Mouse (Mus musculus) liver, embryonic 13.5 days (tissue): ENCODE measurements around the gene Sprr2j-ps. TPM values are rescaled to one million over a fixed set of nuclear protein-coding genes. Genes with fewer than 3 reads are reported as not detected.

ENCODE experiments used
- ATAC-seq: fragments of 200-750 bp; cut with Nextera tagmentation; 2 replicates; pipeline ENCODE4 v1.8.0; 2017; ENCODE audit warnings: low read depth, mild to moderate bottlenecking, moderate number of reproducible peaks, moderate library complexity
- DNase-seq: peaks from one replicate; pipeline ENCODE4 v3.0.0; 2022
- H3K27ac ChIP-seq: fragments of 300-500 bp; sonication (generic); 2 replicates; pipeline ENCODE4 v1.5.1; 2015; ENCODE audit warnings: moderate library complexity, mild to moderate bottlenecking, inconsistent platforms
- H3K27me3 ChIP-seq: fragments of 300-500 bp; sonication (generic); 2 replicates; pipeline ENCODE4 v1.6.1; 2015; ENCODE audit warnings: mild to moderate bottlenecking, inconsistent platforms
- H3K36me3 ChIP-seq: fragments of 300-500 bp; sonication (generic); 2 replicates; pipeline ENCODE4 v1.6.1; 2015; ENCODE audit warnings: mild to moderate bottlenecking, inconsistent platforms
- H3K4me1 ChIP-seq: fragments of 300-500 bp; sonication (generic); replicated peaks from 2 replicates; pipeline ENCODE4 v1.6.1; 2015; ENCODE audit warnings: inconsistent platforms
- H3K4me2 ChIP-seq: fragments of 300-500 bp; sonication (generic); 2 replicates; pipeline ENCODE4 v1.6.1; 2015; ENCODE audit warnings: inconsistent platforms, mild to moderate bottlenecking, moderate library complexity
- H3K4me3 ChIP-seq: fragments of 300-500 bp; sonication (generic); replicated peaks from 2 replicates; pipeline ENCODE4 v1.5.1; 2015; ENCODE audit warnings: mild to moderate bottlenecking, inconsistent platforms
- H3K9ac ChIP-seq: fragments of 300-500 bp; sonication (generic); 2 replicates; pipeline ENCODE4 v1.6.1; 2015; ENCODE audit warnings: mild to moderate bottlenecking, inconsistent platforms
- H3K9me3 ChIP-seq: fragments of 300-500 bp; sonication (generic); replicated peaks from 2 replicates; pipeline ENCODE4 v1.6.1; 2016; ENCODE audit warnings: inconsistent platforms
- WGBS: fragments of 180-500 bp; shearing (Covaris S2); methylation state at CpG from one replicate; pipeline ENCODE4 v1.1.7; 2015; ENCODE audit not compliant: insufficient replicate concordance; 5-methylcytosine and 5-hydroxymethylcytosine counted together
- polyA plus RNA-seq: library from polyadenylated mRNA; unstranded; fragments of >200 nt; fragmentation: Nextera tagmentation; extraction: Ambion mirVana; gene quantifications from 2 replicates; pipeline ENCODE4 v1.2.1, GENCODE M21; 2015

The Sprr2j-ps gene
- polyA plus RNA-seq: not detected in 2 replicates

DNA sequence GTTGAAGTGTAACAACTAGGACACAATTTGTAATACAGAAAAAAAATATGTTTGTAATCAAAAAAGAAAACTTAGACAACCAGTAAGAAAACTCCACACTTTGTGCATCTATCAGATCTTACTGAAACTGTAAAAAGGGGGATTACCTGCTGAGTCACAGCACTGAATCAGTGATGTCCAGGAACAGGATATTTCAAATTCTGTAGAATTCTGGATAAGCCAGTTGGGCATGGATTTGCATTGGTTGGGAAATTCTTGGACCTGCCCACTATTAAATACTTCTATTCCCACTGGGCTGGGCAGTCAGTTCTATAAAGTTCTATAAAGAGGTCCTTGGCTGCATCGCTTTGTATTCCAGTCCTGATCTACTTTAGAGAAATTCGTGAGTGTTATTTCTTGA lies at the start of gene Sprr2j-ps:
Gene Sprr2j-ps (plus strand): TSS at position 301 of the 400 bp plus-strand sequence.
- 64% methylated on average over 2 of the region's 2 CpGs for WGBS
- no peak within 1 kb of the TSS for H3K4me2 ChIP-seq
- no peak for ATAC-seq

DNA sequence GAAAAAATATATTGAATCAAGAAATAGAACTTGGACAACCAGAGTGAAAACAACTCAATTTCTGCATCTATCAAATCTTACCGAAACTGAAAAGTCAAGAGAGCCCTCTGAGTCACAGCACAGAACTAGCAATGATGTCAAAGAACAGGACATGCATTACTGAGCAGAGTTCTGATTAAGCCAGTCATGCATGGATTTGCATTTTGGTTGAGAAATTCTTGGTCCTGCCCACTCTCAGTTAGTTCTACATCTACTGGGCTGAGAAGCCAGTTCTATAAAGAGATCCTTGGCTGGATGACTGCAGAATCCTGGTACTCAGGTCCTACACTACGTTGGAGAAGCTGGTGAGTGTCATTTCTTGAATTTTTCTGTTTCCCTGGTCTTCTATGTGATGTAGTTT lies 44.3 kb upstream of the Sprr2j-ps start:
- no peak overlapping the region for H3K4me2 ChIP-seq
- no peak overlapping the region for H3K4me3 ChIP-seq
- WGBS: 48% methylated on average over 2 of the region's 2 CpGs
- H3K27ac ChIP-seq: no peak overlapping the region
- H3K4me1 ChIP-seq: no peaks in the 10 kb centered on the region
- no peaks in the 10 kb centered on the region for H3K27me3 ChIP-seq
- H3K9ac ChIP-seq: no peak overlapping the region
- DNase-seq (no peak), ATAC-seq (no peak)
- no peaks in the 10 kb centered on the region for H3K9me3 ChIP-seq
- H3K36me3 ChIP-seq: no peaks in the 10 kb centered on the region

More for the DNA sequence above, at the start of gene Sprr2j-ps:
- Histone ChIP-seq H3K9me3 (no peaks in the 10 kb centered on the region), H3K36me3 (no peaks in the 10 kb centered on the region), H3K9ac (no peak within 1 kb of the TSS), H3K4me3 (no peak within 1 kb of the TSS), H3K27me3 (no peaks in the 10 kb centered on the region), H3K4me1 (no peaks in the 10 kb centered on the region), H3K27ac (no peak within 1 kb of the TSS)
- no peak for DNase-seq

- H3K4me1 ChIP-seq: no peaks in the 10 kb centered on the region
- H3K27ac ChIP-seq: no peak within 1 kb of the TSS
- H3K9me3 ChIP-seq: no peaks in the 10 kb centered on the region
- no peak within 1 kb of the TSS for H3K4me3 ChIP-seq
- no peaks in the 10 kb centered on the region for H3K27me3 ChIP-seq
- H3K9ac ChIP-seq: no peak within 1 kb of the TSS
- no peak within 1 kb of the TSS for H3K4me2 ChIP-seq
- 39% methylated on average over 1 of the region's 1 CpGs for WGBS
- ATAC-seq (no peak), DNase-seq (no peak)
- H3K36me3 ChIP-seq: no peaks in the 10 kb centered on the region
Observed at GRCm38 (mm10) chr3:92385385-92385784, 32.5 kb upstream of the Sprr2j-ps start, which contains the start of gene Sprr2h. Gene Sprr2h, plus strand, starts transcription at chr3:92385685.

- ATAC-seq (no peak), DNase-seq (no peak)
- H3K27me3 ChIP-seq: no peaks in the 10 kb centered on the region
Observed at GRCm38 (mm10) chr3:92394301-92394700, 23.6 kb upstream of the Sprr2j-ps start.

GRCm38 (mm10) chr3:92407691-92408090 lies 10.2 kb upstream of the Sprr2j-ps start, which contains the start of gene Sprr2i:
Gene Sprr2i, plus strand, starts transcription at chr3:92407991.
- no peak within 1 kb of the TSS for H3K27ac ChIP-seq
- 67% methylated on average over 2 of the region's 2 CpGs for WGBS
- no peaks in the 10 kb centered on the region for H3K27me3 ChIP-seq
- H3K4me2 ChIP-seq: no peak within 1 kb of the TSS
- H3K36me3 ChIP-seq: no peaks in the 10 kb centered on the region
- H3K4me3 ChIP-seq: no peak within 1 kb of the TSS
- ATAC-seq: no peak
- H3K9me3 ChIP-seq: no peaks in the 10 kb centered on the region
- H3K4me1 ChIP-seq: no peaks in the 10 kb centered on the region
- DNase-seq: no peak
- H3K9ac ChIP-seq: no peak within 1 kb of the TSS

More at GRCm38 (mm10) chr3:92394301-92394700, 23.6 kb upstream of the Sprr2j-ps start:
- no peak overlapping the region for H3K9ac ChIP-seq
- 24% methylated on average over 1 of the region's 1 CpGs for WGBS
- H3K4me3 ChIP-seq: no peak overlapping the region
- H3K27ac ChIP-seq: no peak overlapping the region
- no peak overlapping the region for H3K4me2 ChIP-seq
- H3K9me3 ChIP-seq: no peaks in the 10 kb centered on the region
- H3K4me1 ChIP-seq: no peaks in the 10 kb centered on the region
- H3K36me3 ChIP-seq: no peaks in the 10 kb centered on the region

GRCm38 (mm10) chr3:92429323-92429722 lies 11.4 kb downstream of the Sprr2j-ps start, which contains the start of gene Gm9774:
Gene Gm9774, minus strand, starts transcription at chr3:92429423.
- Histone ChIP-seq H3K9ac (no peak within 1 kb of the TSS), H3K27ac (no peak within 1 kb of the TSS), H3K9me3 (no peaks in the 10 kb centered on the region), H3K4me1 (no peaks in the 10 kb centered on the region), H3K4me2 (no peak within 1 kb of the TSS), H3K4me3 (no peak within 1 kb of the TSS), H3K36me3 (no peaks in the 10 kb centered on the region), H3K27me3 (no peaks in the 10 kb centered on the region)
- 68% methylated on average over 6 of the region's 6 CpGs for WGBS
- no peak for DNase-seq
- ATAC-seq: no peak

DNA sequence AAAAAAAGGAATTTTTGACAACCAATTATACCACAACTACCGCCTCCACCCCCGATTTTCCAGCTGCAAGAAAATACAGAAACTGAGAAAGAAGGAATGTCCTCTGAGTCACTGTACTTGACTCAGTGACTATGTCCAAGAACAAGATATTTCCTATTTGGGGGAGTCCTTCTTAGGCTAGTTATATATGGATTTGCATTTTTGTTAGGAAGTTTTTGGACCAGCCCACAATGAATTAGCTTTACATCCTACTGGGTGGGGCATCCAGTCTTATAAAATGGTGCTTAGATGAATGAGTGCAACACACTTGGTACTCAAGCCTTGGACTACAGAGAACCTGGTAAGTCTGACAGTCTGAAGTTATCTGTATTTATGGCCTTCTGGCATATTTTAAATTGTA lies 14.4 kb downstream of the Sprr2j-ps start, which contains the start of gene Sprr2k:
Gene Sprr2k (plus strand): TSS at position 301 of the 400 bp plus-strand sequence.
- H3K9ac ChIP-seq: no peak within 1 kb of the TSS
- WGBS: 75% methylated on average over 2 of the region's 2 CpGs
- H3K4me2 ChIP-seq: no peak within 1 kb of the TSS
- no peak within 1 kb of the TSS for H3K4me3 ChIP-seq
- ATAC-seq (no peak), DNase-seq (no peak)
- no peaks in the 10 kb centered on the region for H3K4me1 ChIP-seq
- no peaks in the 10 kb centered on the region for H3K36me3 ChIP-seq
- no peaks in the 10 kb centered on the region for H3K9me3 ChIP-seq
- no peaks in the 10 kb centered on the region for H3K27me3 ChIP-seq
- no peak within 1 kb of the TSS for H3K27ac ChIP-seq

- ATAC-seq (no peak), DNase-seq (no peak)
- 72% methylated on average over 3 of the region's 3 CpGs for WGBS
- Histone ChIP-seq H3K27ac (no peak within 1 kb of the TSS), H3K9ac (no peak within 1 kb of the TSS), H3K9me3 (no peaks in the 10 kb centered on the region), H3K36me3 (no peaks in the 10 kb centered on the region), H3K4me3 (no peak within 1 kb of the TSS), H3K27me3 (no peaks in the 10 kb centered on the region), H3K4me2 (no peak within 1 kb of the TSS), H3K4me1 (no peaks in the 10 kb centered on the region)
Observed at GRCm38 (mm10) chr3:92438689-92439088, 20.8 kb downstream of the Sprr2j-ps start, which contains the start of gene Sprr1b. Gene Sprr1b, minus strand, starts transcription at chr3:92438789.

- Histone ChIP-seq H3K36me3 (no peaks in the 10 kb centered on the region), H3K9me3 (no peaks in the 10 kb centered on the region), H3K4me3 (no peak overlapping the region), H3K4me2 (no peak overlapping the region), H3K4me1 (no peaks in the 10 kb centered on the region), H3K27ac (no peak overlapping the region), H3K9ac (no peak overlapping the region), H3K27me3 (no peaks in the 10 kb centered on the region)
- ATAC-seq: no peak
- DNase-seq: no peak
- WGBS: 58% methylated on average over 3 of the region's 3 CpGs
Observed at GRCm38 (mm10) chr3:92440177-92440576, 22.3 kb downstream of the Sprr2j-ps start.

DNA sequence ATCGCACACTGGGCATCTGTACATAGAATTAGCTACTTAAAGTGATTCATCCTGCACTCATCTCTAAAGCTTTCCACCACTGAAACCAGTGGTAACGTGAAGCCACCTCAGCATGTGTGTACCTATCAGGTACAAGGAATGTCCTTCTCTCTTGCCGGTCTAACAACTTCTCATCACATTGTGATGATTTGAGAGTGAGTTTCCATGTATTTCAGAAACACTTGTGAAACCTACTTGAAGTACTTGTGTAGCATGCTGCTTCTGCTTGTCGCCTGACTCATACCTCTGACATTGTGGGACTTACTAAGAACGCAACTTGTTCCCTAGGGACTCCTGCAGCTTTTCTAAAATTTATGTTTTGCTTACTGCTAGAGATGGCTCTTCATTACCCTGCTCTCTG lies 37.3 kb downstream of the Sprr2j-ps start:
- Histone ChIP-seq H3K27ac (no peak overlapping the region), H3K4me1 (no peaks in the 10 kb centered on the region), H3K9ac (no peak overlapping the region), H3K4me3 (no peak overlapping the region), H3K9me3 (no peaks in the 10 kb centered on the region), H3K36me3 (no peaks in the 10 kb centered on the region), H3K4me2 (no peak overlapping the region), H3K27me3 (no peaks in the 10 kb centered on the region)
- 74% methylated on average over 5 of the region's 5 CpGs for WGBS
- no peak for ATAC-seq
- DNase-seq: no peak

DNA sequence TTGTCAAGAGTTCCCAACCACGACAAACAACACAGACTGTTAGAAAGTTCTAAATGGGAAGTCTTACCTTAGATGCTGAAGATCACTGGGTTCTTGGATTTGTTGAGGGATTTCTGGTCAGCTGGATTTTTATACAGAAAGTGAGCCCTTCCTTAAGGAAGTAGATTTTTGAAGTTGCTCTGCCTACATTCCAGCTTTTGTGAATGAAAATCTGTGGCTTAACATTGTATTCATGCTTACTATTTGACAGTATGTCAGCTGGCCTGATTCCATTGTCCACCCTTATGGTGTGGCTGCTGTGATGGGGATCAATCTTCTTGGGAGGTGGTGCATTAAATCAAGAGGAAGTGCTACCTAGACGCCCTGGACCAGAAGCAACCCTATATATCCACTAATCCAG lies 40.7 kb downstream of the Sprr2j-ps start, which contains the start of gene Sprr3:
Gene Sprr3 (minus strand): TSS at position 101 of the 400 bp plus-strand sequence.
- H3K9ac ChIP-seq: no peak within 1 kb of the TSS
- DNase-seq (no peak), ATAC-seq (no peak)
- H3K4me2 ChIP-seq: no peak within 1 kb of the TSS
- H3K4me3 ChIP-seq: no peak within 1 kb of the TSS
- WGBS: 43% methylated on average over 2 of the region's 2 CpGs
- no peaks in the 10 kb centered on the region for H3K4me1 ChIP-seq
- H3K9me3 ChIP-seq: no peaks in the 10 kb centered on the region
- H3K27me3 ChIP-seq: no peaks in the 10 kb centered on the region
- no peak within 1 kb of the TSS for H3K27ac ChIP-seq
- no peaks in the 10 kb centered on the region for H3K36me3 ChIP-seq

- no peak for ATAC-seq
- 69% methylated on average over 1 of the region's 1 CpGs for WGBS
- no peaks in the 10 kb centered on the region for H3K4me1 ChIP-seq
Observed at GRCm38 (mm10) chr3:92466576-92466975, 48.7 kb downstream of the Sprr2j-ps start.

More at GRCm38 (mm10) chr3:92466576-92466975, 48.7 kb downstream of the Sprr2j-ps start:
- Histone ChIP-seq H3K27ac (no peak overlapping the region), H3K4me2 (no peak overlapping the region), H3K9me3 (no peaks in the 10 kb centered on the region), H3K9ac (no peak overlapping the region), H3K27me3 (no peaks in the 10 kb centered on the region), H3K36me3 (no peaks in the 10 kb centered on the region), H3K4me3 (no peak overlapping the region)
- no peak for DNase-seq
